Mouse (Mus musculus) cerebellum, postnatal 25 days (tissue): ENCODE measurements around the gene Fgf18.

Experiments
- DNase-seq, 2 experiments: peaks; one replicate each; pipeline ENCODE4 v3.0.0; 2021; ENCODE audit warnings: mixed read lengths in 2 of 2

Gene Fgf18

GRCm38 (mm10) chr11:33150364-33150763, 3.2 kb upstream of the Fgf18 start:
- no peak for DNase-seq

- DNase-seq, result no peak
Observed at GRCm38 (mm10) chr11:33149453-33149852, 2.3 kb upstream of the Fgf18 start.

- DNase-seq, result no peak
Observed at GRCm38 (mm10) chr11:33149088-33149436, 1.9 kb upstream of the Fgf18 start.

- peak; percentile 80 to 81 for DNase-seq
Observed at GRCm38 (mm10) chr11:33148338-33149087, 1.3 kb upstream of the Fgf18 start.

GRCm38 (mm10) chr11:33147572-33148337, 555 bp upstream of the Fgf18 start:
- peak in 1 of 2 experiments; percentile 44 for DNase-seq

DNA sequence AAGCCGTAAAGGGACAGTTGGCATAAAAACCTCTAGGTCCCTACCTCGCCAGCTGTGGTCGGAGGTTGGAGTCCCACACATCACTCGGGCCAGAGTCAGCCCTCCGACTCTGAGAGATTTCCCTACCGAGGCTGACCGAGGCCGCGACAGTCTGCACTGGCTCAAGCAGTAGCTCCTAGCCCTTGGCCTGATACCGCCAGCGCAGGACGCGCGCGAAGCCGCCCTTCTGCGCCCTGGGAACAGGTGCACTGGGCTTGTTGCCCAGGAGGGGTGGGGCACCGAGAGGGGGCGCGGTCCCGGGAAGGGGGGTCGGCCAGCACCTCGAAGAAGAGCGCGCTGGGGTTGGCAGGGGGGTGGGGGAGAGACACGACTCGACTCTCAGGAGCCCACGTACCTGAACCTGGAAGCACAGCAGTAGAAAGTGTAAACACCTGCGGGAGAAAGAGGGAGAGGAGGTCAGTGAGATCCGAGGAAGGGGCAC, 509 bp downstream of the Fgf18 start:
- DNase-seq, result peak in 1 of 2 experiments; percentile 66

DNA sequence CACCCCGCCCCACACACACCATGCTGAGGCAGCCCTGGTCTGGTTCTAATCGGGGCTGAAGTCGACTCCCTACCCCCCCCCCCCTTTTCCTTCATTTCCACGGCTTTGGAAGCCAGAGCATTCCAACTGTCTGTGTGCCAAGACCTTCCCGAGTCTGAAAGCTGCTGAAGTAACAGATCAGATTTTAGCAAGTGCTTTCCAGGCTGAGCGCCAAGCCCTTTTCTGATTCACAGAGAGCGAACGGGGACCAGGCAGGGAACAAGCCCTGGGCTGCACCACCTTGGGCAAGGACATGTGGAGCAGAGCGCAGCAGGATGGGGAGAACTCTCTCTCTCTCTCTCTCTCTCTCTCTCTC, 1.1 kb downstream of the Fgf18 start:
- DNase-seq, result peak; percentile 53 to 73

- no peak for DNase-seq
Observed at GRCm38 (mm10) chr11:33145201-33146142, 1.7 kb downstream of the Fgf18 start.

GRCm38 (mm10) chr11:33143906-33144305, 3.3 kb downstream of the Fgf18 start:
- no peak for DNase-seq

GRCm38 (mm10) chr11:33142801-33143200, 4.4 kb downstream of the Fgf18 start:
- DNase-seq, result no peak

- peak in 1 of 2 experiments; percentile 41 for DNase-seq
Observed at GRCm38 (mm10) chr11:33140111-33140460, 7.1 kb downstream of the Fgf18 start.

DNA sequence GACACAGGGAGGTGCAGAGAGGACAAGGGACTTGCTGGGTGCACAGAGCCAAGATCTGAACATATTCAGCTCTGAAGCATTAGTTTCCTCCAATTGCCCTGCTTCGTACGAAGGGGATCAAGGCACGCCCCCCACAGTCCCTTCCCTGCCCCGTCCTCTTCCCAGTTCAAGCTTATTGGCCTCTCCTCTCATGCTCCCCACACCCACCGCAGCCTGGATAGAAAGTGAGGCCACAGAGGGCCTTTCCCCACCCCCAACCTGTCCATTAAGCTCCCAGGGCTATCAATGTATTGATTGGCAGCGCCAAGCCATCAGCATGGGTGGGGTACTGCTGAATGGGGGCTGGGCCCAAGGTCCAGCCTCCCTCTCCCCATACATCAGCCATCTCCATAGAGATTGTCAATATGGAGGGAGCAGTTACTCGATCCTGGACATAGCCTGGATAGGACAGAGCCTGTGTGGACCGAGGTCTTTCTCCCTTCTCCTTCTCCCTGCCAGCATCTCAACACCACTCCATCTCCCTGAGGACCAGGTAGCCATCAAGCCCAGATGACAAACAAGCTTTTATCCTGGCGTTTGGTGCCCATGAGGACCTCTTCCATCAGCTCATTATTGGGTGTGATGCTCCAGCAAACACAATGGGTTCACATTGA, 7.6 kb downstream of the Fgf18 start:
- DNase-seq, result no peak

DNA sequence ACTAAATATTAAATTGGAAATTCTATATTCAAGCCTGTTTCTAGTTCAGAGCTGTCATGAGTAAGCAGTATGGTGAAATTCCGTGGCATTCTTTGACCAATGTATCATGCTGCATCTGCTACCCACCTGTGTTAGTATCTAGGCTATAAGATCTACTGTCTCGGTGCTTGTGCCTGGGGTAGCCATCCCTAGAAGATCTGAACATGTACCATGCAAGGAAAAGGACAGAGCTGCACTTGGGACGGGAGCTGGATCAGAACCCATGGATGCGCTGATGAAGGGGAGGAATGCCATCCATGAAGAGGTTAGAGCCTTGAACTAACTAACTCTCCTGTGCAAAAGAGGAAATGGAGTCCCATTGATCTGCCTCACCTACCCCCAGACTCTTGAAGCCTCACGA, 8.5 kb downstream of the Fgf18 start:
- DNase-seq, result no peak

GRCm38 (mm10) chr11:33134391-33134986, 12.7 kb downstream of the Fgf18 start:
- no peak for DNase-seq

DNA sequence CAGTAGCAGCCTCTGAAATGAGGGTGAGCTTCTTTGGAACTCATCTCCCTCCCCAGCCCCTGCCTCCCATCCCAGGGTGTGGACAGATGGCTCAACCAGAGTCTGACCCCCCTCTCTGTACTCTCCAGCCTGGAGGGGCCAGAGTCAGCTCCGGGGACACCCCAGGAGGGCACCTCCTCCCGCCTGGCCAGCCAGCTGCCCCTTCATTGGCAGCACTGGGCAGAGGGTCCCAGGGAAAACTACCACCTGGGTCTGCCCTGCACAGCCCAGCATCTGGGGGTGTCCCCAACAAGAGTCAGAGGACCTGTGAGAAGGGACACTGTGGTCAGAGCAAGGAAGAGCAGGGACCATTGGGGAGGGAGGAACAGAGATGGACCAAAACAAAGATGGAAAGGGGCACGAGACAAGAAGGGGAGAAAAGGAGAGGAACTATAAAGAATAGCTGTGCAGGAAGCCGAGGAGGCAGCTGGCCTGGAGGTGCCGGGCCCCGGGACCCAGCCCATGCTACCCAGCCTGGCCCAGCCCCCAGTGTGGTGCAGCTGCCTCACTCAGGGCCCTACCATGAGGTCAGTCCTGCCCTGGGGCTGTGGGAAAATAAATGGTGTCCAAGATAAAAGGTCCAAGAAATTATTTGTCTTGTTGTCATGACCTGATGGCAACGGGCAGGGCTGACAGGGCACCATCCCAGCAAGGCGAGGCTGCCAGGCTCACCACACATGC, 14.4 kb downstream of the Fgf18 start:
- DNase-seq, result no peak

- DNase-seq, result no peak
Observed at GRCm38 (mm10) chr11:33127058-33127457, 20.1 kb downstream of the Fgf18 start.

DNA sequence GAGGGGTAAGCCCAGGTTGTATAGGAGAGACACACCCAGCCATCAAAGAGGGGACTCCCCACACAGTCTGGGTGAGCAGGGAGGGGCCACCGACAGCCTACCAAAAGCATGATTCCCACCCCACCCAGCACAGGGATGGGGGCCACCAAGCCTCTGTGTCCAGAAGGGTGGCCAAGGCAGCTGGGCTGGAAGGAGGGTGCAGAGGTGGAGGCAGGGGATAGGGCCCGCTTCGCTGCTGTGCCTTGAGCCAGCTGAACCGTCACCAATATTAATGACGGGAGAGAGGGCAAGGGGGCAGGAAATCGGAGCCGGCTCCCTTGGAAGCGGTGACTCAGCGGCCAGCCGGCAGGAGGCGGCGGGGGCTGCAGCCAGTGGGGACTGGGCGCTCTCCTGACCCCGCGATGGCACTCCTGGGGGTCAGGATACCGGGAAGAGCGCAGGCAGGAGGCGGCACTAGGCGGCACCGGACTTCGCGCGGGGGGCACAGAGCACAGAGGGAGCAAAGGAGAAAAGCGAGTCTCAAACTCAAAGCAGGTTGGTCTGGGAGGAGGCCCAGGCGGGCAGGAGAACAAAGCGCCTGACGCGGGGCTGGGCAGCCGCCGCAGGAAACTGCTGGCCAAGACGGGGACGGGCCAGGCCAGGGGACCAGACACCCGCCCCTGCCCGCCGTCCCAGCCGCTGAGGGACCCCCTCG, 24.5 kb downstream of the Fgf18 start:
- DNase-seq, result no peak

- no peak for DNase-seq
Observed at GRCm38 (mm10) chr11:33119556-33119955, 27.6 kb downstream of the Fgf18 start.

- DNase-seq, result no peak
Observed at GRCm38 (mm10) chr11:33119116-33119515, 28.1 kb downstream of the Fgf18 start.

GRCm38 (mm10) chr11:33118480-33118879, 28.7 kb downstream of the Fgf18 start:
- no peak for DNase-seq

DNA sequence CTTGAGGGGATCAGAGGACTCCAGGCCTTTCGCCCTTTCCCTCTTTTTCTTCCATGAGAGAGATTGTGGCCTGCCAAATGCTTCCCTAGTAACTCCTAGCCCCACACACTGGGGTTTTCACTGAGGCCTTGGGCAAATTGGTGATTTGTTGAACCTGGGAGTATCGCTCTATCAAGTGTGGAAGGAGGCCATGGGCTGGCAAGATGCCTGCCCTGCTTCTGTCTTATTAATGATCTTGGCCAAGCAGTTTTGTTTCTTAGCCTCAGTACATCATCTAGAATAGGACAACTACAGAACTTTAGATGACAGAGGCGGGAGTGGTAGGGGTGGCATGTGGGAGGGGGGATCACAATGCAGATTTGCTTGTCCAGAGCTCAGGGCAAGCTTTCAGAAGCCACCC, 31.4 kb downstream of the Fgf18 start:
- DNase-seq, result peak in 1 of 2 experiments; percentile 15
